Comparison of ENCODE assay signal across 30 mouse cellular contexts in the genomic region with DNA sequence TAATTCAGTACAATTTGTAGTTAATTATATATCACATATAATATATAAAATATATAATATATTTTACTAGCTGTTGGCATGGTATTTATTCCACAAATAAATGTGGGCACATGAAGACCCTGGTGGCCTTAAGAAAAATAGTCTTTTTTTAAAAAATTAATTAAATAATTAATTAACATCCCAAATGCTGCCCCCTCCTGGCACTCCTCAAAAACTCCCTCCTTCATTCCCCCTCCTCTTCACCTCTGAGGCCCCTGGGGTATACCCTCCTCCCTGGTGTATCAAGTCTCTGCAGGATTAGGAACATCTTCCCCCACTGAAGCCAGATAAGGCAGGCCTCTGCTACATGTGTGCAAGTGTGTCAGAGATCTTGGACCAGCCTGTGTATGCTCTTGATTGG. TPM values are rescaled to one million over a fixed set of nuclear protein-coding genes. Genes with fewer than 3 reads are reported as not detected.
DNase-seq lines count a peak whose midpoint lies in the region; ATAC-seq and TF ChIP-seq lines count a peak whose summit lies in the region.
"Had no signal": no experiment of that assay in that cellular context is flagged by ENCODE, and none has a peak within 500 bp of the region (broad histone marks: within the 10 kb centered on the region; RNA-seq: fewer than 3 reads in every experiment).

No protein-coding gene starts in this region.

- no peaks in the 10 kb centered on the region for H3K9me3 ChIP-seq in hindbrain, embryonic 12.5 days (replicated peaks)
- H3K9me3 ChIP-seq in hindbrain, embryonic 16.5 days (ENCODE audit: control insufficient read depth, low read length) = no peaks in the 10 kb centered on the region
- no peaks in the 10 kb centered on the region for H3K9me3 ChIP-seq in lung, postnatal 0 days (ENCODE audit: low read length)
- H3K9me3 ChIP-seq: embryonic facial prominence, embryonic 10.5 days; embryonic facial prominence, embryonic 15.5 days; forebrain, embryonic 13.5 days; heart, embryonic 12.5 days; limb, embryonic 10.5 days; limb, embryonic 15.5 days; neural tube, embryonic 12.5 days had no signal

- peak; percentile 3 for DNase-seq in CD4-positive, CD25-positive, alpha-beta regulatory T cell, adult 2 months (ENCODE audit: low read depth, low spot score)
- DNase-seq in lung, postnatal 0 days (ENCODE audit: low spot score) = no peak
- no peak for DNase-seq in lung, postnatal 14 days
- DNase-seq in urinary bladder, adult 18-20 months (ENCODE audit: low spot score in 2 of 2) = no peak
- DNase-seq in kidney, postnatal 4 days = no peak
- DNase-seq: adrenal gland, adult 8-10 months; cerebellum, adult 8-10 months; cerebellum, postnatal 25 days; gastrocnemius, postnatal 36 days; heart, adult 18-20 months; kidney, adult 9 months; kidney, postnatal 14 days; right cerebral cortex, adult 18-20 months; right cerebral cortex, postnatal 4 days; thymus, adult 18-20 months; thymus, postnatal 25 days had no signal

- H3K4me2 ChIP-seq in hindbrain, embryonic 12.5 days (replicated peaks) = no peak overlapping the region
- no peak overlapping the region for H3K4me2 ChIP-seq in hindbrain, embryonic 16.5 days (ENCODE audit: low read length)
- no peak overlapping the region for H3K4me2 ChIP-seq in lung, postnatal 0 days (replicated peaks; ENCODE audit: low read depth, low read length)
- H3K4me2 ChIP-seq: embryonic facial prominence, embryonic 15.5 days; forebrain, embryonic 13.5 days; heart, embryonic 12.5 days; limb, embryonic 15.5 days; neural tube, embryonic 12.5 days had no signal

- ATAC-seq in CD4-positive, CD25-positive, alpha-beta regulatory T cell, adult 4 months = no peak
- ATAC-seq in hindbrain, embryonic 12.5 days (ENCODE audit: low FRiP score) = peak; percentile 51; the same call in 1 of the 2 replicates
- ATAC-seq in hindbrain, embryonic 16.5 days = no peak; the same call in 1 of the 2 replicates
- ATAC-seq in lung, postnatal 0 days = no peak
- ATAC-seq: forebrain, embryonic 13.5 days; intestine, postnatal 0 days had no signal

- no peak for TF ChIP-seq EP300 in lung, postnatal 0 days (IDR thresholded peaks at IDR 0.05)

- TF ChIP-seq CTCF in lung, postnatal 0 days (IDR thresholded peaks at IDR 0.05) = peak; percentile 5; the same call in 1 of the 2 replicates

- no peaks in the 10 kb centered on the region for H3K27me3 ChIP-seq in hindbrain, embryonic 12.5 days
- H3K27me3 ChIP-seq in hindbrain, embryonic 16.5 days (replicated peaks; ENCODE audit: control insufficient read depth, insufficient read depth, low read length) = no peaks in the 10 kb centered on the region
- H3K27me3 ChIP-seq in lung, postnatal 0 days (replicated peaks; ENCODE audit: insufficient read depth, low read length) = no peaks in the 10 kb centered on the region
- H3K27me3 ChIP-seq: embryonic facial prominence, embryonic 15.5 days; forebrain, embryonic 13.5 days; heart, embryonic 12.5 days; limb, embryonic 15.5 days; neural tube, embryonic 12.5 days had no signal

- H3K9ac ChIP-seq in hindbrain, embryonic 12.5 days = no peak overlapping the region
- no peak overlapping the region for H3K9ac ChIP-seq in hindbrain, embryonic 16.5 days (ENCODE audit: low read depth, low read length)
- H3K9ac ChIP-seq in lung, postnatal 0 days (replicated peaks; ENCODE audit: low read depth) = no peak overlapping the region
- H3K9ac ChIP-seq: embryonic facial prominence, embryonic 15.5 days; forebrain, embryonic 13.5 days; heart, embryonic 12.5 days; limb, embryonic 15.5 days; neural tube, embryonic 12.5 days had no signal

- no peaks in the 10 kb centered on the region for H3K4me1 ChIP-seq in hindbrain, embryonic 12.5 days
- no peaks in the 10 kb centered on the region for H3K4me1 ChIP-seq in hindbrain, embryonic 16.5 days (ENCODE audit: control insufficient read depth, insufficient read depth, low read depth, low read length)
- no peaks in the 10 kb centered on the region for H3K4me1 ChIP-seq in lung, postnatal 0 days (ENCODE audit: insufficient read depth, low read depth, low read length)
- H3K4me1 ChIP-seq: embryonic facial prominence, embryonic 10.5 days; embryonic facial prominence, embryonic 15.5 days; forebrain, embryonic 13.5 days; limb, embryonic 10.5 days; limb, embryonic 15.5 days; neural tube, embryonic 12.5 days had no signal

- H3K27ac ChIP-seq in hindbrain, embryonic 12.5 days = no peak overlapping the region
- H3K27ac ChIP-seq in hindbrain, embryonic 16.5 days (ENCODE audit: low read depth, low read length) = no peak overlapping the region
- H3K27ac ChIP-seq in lung, postnatal 0 days (ENCODE audit: low read length) = no peak overlapping the region
- H3K27ac ChIP-seq: embryonic facial prominence, embryonic 10.5 days; embryonic facial prominence, embryonic 15.5 days; forebrain, embryonic 13.5 days; limb, embryonic 10.5 days; limb, embryonic 15.5 days; macrophage; neural tube, embryonic 12.5 days; stomach, postnatal 0 days had no signal

- no peaks in the 10 kb centered on the region for H3K36me3 ChIP-seq in hindbrain, embryonic 12.5 days
- no peaks in the 10 kb centered on the region for H3K36me3 ChIP-seq in hindbrain, embryonic 16.5 days (ENCODE audit: control insufficient read depth, insufficient read depth, low read length)
- no peaks in the 10 kb centered on the region for H3K36me3 ChIP-seq in lung, postnatal 0 days (ENCODE audit: insufficient read depth, low read length)
- H3K36me3 ChIP-seq: embryonic facial prominence, embryonic 10.5 days; embryonic facial prominence, embryonic 15.5 days; heart, embryonic 12.5 days; limb, embryonic 10.5 days; limb, embryonic 15.5 days; neural tube, embryonic 12.5 days had no signal

- no peak overlapping the region for H3K4me3 ChIP-seq in hindbrain, embryonic 12.5 days
- H3K4me3 ChIP-seq in hindbrain, embryonic 16.5 days (ENCODE audit: low read length) = no peak overlapping the region
- no peak overlapping the region for H3K4me3 ChIP-seq in lung, postnatal 0 days (ENCODE audit: low read depth, low read length)
- H3K4me3 ChIP-seq: embryonic facial prominence, embryonic 10.5 days; embryonic facial prominence, embryonic 15.5 days; forebrain, embryonic 13.5 days; heart, embryonic 12.5 days; limb, embryonic 10.5 days; limb, embryonic 15.5 days; myocyte; neural tube, embryonic 12.5 days had no signal

RNA-seq across cellular contexts. Expression of gene Siah2, which starts 56.5 kb away (rescaled TPM):
- polyA plus RNA-seq in CD4-positive, CD25-positive, alpha-beta regulatory T cell, adult 4 months (2017; shearing (Covaris generic)) = 1 to 10 TPM; 2.8 to 3.0 TPM
- polyA plus RNA-seq in hindbrain, embryonic 12.5 days (2016; fragmentation: Nextera tagmentation; extraction: Ambion mirVana) = 7.6 and 7.8 TPM in 2 replicates
- 8.4 and 10.4 TPM in 2 replicates for polyA plus RNA-seq in hindbrain, embryonic 16.5 days (2015; fragmentation: Nextera tagmentation; extraction: Ambion mirVana)
- 3.9 and 4.1 TPM in 2 replicates for polyA plus RNA-seq in lung, postnatal 0 days (2015; fragmentation: Nextera tagmentation; extraction: Ambion mirVana)
